Mouse (Mus musculus) heart, adult 2 months (tissue): ENCODE results near the gene Adrb1.

ENCODE experiments used
- CTCF ChIP-seq: fragments of 200-600 bp; IDR thresholded peaks from 2 replicates; pipeline ENCODE4 v1.8.1; 2022; ENCODE audit warnings: antibody characterized with exemption, mild to moderate bottlenecking, moderate library complexity
- EP300 ChIP-seq: fragments of 200-500 bp; IDR thresholded peaks from 2 replicates; pipeline ENCODE4 v1.6.1; 2011; ENCODE audit warnings: low read depth, low read length, control low read depth; ENCODE audit not compliant: insufficient read depth

DNA sequence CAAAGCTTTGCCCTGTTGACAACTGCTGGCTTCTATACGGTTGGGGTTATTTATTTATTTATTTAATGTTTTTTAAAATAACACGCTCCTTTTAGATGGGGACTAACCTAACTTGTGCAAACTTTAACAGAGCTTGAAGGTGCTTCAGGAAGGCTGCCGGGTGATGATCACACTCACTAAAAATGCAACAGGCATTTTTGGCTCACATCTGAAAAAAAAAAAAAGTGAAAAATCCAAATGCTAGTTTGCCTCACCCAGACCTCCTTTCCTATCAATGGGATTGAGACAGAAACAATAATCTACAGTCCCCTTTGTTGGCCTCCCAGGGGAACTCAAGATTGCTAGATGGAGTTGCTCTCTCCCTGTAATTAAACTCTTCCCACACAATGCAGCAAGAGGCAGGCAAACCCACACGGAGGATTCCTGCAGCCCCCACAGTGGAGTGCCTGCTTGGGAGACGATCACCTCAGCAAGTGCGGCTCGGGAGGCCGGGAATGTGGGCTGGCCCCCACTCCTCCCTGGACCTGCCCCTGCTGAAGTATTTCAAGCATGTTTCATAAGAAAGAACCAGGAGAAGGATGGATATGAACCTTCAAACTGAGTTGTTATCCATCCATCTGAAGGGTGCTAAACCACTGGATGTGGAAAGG, 16.8 kb upstream of the Adrb1 start:
- TF ChIP-seq CTCF (no peak), EP300 (no peak)
